Mouse (Mus musculus) layer of hippocampus, adult 9-11 months (tissue): ENCODE measurements around the gene Ercc2.

ENCODE experiments used
- DNase-seq: peaks from one replicate; pipeline ENCODE4 v3.0.0; 2022

The Ercc2 gene

GRCm38 (mm10) chr7:19409753-19410152, 27.9 kb downstream of the Ercc2 start:
- no peak for DNase-seq

DNA sequence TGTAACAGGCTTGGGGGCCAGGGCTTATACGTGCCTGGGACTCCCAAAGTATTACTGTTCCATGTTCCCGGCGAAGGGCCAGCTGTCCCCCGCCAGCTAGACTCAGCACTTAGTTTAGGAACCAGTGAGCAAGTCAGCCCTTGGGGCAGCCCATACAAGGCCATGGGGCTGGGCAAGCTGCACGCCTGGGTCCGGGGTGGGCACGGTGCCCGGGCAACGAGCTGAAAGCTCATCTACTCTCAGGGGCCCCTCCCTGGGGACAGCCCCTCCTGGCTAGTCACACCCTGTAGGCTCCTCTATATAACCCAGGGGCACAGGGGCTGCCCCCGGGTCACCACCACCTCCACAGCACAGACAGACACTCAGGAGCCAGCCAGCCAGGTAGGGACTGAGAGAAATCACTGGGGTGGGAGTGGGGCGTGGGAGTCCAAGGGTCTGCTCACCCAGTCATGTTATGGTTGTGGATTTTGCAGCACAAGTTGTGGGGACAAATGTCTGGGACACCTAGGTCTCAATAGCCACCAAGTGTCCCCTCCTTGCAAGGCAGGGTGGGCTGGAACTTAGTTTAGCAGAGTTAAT, 29.0 kb downstream of the Ercc2 start:
- no peak for DNase-seq

- DNase-seq = no peak
These were observed 30.0 kb downstream of the Ercc2 start for GRCm38 (mm10) chr7:19411783-19412182.

GRCm38 (mm10) chr7:19413525-19413924, 31.7 kb downstream of the Ercc2 start:
- DNase-seq = no peak

DNA sequence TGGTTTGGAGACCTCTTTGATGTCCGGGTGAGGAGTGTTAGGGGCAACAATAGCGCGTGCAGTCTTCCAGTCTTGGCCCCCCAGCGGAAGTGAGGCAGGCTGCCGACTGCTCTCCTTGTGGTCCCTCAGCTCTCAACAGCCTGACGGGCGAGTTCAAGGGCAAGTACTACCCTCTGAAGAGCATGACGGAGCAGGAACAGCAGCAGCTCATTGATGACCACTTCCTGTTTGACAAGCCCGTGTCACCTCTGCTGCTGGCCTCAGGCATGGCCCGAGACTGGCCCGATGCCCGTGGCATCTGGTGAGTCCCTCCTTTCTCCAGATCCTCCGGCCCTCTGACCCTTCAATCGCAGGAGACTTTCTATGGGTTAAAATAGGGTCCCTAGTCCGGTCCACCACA, 34.8 kb downstream of the Ercc2 start:
- no peak for DNase-seq

GRCm38 (mm10) chr7:19420121-19420520, 38.3 kb downstream of the Ercc2 start:
- DNase-seq = no peak

DNA sequence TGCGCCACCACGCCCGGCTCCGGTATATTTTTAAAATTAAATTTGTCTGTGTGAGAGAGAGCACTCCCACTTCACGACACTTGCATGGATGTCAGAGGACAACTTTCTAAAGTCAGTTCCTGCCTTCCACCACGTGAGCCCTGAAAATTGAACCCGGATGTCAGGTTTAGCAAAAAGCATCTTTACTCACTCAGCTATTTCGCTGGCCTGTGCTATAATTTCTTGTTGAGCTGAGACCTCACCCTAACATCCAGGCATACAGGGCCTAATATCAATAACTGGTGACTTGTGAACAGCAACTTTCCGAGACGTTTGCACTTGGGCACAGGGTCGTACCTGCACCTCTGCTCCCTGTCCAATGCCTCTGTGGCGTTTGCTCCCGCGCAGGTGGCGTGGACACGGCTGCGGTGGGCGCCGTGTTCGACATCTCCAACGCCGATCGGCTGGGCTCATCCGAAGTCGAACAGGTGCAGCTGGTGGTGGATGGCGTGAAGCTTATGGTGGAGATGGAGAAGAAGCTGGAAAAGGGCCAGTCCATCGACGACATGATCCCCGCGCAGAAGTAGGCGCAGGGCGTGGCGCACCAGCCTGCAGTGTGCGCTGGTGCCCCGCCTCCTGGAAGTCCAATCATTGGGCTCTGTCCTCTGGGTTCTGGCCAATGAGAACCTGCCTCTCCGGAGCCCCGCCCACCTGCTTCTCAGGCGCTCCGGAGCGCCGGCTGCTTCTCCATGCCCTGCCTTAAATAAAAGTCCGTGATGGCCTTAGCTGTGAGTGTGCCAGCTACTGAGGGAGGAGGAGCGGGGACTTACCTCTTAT, 39.2 kb downstream of the Ercc2 start:
- DNase-seq = peak; percentile 93

- DNase-seq = no peak
These were observed 41.3 kb downstream of the Ercc2 start for GRCm38 (mm10) chr7:19423083-19423482.

- DNase-seq = no peak
These were observed 42.2 kb downstream of the Ercc2 start for GRCm38 (mm10) chr7:19424051-19424450.

DNA sequence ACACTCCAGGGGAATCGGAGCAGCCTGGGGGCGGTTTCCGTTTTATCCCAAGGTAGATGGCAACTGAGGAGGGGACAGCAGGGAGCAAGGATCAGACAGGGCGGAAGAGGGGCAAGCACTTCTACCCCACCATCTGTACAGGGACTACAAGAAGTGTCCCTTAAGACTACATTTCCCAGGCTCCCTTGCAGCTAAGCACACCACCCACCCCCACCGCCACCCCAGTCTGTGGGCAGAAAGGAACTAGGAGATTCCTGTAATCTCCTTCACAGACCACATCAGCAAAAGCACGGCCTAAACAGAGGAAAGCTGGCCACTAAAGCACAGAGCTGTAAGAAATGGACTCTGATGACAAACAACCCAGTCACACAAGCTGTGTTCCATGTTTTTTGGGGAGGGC, 44.5 kb downstream of the Ercc2 start:
- no peak for DNase-seq

DNA sequence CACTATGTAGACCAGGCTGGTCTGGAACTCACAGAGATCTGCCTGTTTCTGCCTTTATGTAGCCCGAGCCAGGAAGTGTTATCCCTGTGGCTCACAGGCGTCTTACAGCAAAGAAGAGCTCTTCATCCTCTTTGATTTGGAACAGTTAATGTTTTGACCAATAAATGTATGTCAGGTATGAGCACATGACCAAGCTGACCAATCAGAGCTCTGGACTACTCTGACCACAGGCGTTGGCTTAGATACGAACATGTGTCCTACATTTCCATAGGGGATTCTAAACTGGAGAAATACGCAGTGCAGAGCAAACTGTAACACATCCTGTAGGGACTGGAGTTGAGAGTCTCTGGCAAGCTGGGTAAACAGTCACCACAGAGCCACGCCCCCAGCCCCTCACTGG, 45.1 kb downstream of the Ercc2 start:
- DNase-seq = no peak

DNA sequence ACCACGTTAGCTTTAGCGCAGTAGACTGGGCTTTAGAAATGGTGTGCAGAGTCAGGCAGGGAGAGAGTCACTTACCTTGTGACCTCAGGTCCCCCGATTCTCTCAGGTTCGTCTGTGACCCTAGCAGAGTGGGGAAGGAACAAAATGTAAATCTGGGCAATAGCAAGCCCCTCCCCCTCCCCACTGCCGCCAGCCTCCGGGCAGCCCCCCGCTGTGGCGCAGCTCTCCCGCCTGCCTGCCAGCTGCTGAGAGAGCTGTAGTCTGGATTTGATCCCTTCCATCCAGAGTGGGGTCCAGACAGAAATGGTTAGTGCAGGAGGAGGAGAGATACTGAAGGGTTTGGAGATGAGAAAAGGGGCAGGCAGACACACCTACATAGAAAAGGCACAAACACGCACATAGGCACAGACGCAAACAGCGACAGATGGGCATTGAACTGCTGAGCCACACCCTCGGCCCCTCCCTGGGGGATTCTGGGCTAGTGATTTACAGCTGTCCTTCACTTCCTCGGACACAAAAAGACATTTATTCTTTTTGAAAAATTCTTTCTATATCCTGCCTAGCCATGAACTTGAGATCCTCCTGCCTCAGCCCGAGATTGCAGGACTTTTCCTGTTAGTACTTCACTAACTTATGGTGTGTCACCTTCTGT, 46.3 kb downstream of the Ercc2 start:
- no peak for DNase-seq

GRCm38 (mm10) chr7:19429726-19430125, 47.9 kb downstream of the Ercc2 start:
- DNase-seq = no peak

- no peak for DNase-seq
These were observed 48.6 kb downstream of the Ercc2 start for GRCm38 (mm10) chr7:19430402-19430801.

DNA sequence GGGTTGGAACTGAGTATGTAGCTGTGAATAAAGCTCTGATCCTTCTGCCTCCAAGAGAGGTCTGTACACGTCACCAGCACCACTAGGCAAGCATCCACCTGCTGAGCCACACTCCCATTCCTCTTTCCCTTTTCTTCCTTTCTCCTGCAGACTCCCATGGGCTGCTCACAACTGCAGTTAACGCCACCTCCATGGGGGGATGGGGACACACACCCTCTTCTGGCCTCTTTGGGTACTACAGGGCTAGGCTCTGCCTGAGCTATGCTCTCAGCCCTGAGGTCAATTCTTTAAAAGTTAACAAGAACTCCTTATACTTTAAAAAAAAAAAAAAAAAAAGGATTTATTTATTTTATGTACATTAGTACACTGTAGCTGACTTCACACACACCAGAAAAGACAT, 50.7 kb downstream of the Ercc2 start:
- DNase-seq = no peak

DNA sequence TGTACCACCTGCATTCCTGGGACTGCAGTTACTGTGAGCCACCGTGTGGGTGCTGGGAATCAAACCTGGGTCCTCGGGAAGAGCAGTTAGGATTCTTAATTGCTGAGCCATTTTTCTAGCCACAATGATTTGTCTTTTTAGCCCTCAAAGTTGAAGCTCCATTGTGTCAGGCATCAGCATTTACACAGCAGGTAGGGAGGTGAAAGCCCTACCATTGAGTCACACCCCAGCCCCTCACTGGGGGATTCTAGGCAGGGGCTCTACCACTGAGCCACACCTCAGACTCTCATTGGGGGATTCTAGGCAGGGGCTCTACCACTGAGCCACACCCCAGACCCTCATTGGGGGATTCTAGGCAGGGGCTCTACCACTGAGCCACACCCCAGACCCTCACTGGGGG, 54.5 kb downstream of the Ercc2 start:
- no peak for DNase-seq

GRCm38 (mm10) chr7:19437048-19437447, 55.2 kb downstream of the Ercc2 start:
- DNase-seq = peak; percentile 85

DNA sequence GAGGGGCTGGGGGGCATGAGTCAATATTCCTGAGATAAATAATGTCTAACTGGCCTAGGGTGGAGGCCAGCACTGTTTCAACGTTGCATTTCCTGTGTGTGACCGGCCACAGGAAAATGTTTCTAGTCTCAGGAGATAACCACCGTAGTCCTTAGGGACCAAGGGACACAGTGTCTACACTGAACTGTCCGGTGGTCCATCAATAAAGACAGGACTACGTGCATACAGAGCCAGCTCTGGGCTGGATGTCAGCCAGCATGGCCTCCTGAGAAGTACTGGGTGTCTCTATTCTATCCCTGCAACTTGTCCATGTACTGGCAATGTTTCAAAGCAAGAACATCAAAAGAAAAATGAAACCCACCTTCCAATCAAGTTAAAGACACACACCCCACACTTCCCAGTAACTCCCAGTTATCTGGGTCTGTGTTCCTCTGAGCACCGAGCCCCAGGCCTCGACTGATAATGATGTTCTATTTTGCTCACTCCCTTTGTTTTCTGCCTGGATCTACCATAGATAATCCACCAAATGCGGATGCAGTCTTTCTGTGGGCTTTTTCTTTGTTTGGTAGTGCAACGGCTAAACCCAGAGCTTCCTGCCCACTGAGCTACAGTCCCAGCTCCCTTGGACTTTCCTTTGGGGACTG, 59.8 kb downstream of the Ercc2 start:
- DNase-seq = no peak

DNA sequence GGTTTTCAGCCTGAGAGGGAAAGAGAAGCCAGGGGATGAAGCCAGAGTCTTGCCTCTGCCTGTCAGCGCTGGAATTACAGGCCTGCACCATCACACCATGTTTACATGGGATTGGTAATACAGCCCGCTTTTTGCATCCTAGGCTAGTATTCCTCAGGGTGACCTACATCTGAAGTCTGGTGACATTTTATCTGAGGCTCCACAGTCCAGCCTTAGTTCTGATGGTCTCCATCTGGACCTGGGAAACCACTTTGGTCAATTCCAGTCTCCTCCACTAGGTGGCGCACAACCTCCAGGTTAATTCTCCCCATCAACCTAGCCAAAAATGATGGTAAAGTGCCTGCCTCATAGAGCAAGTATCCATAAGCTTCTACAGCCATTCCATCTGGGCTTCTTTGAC, 61.5 kb downstream of the Ercc2 start:
- peak; percentile 56 for DNase-seq

DNA sequence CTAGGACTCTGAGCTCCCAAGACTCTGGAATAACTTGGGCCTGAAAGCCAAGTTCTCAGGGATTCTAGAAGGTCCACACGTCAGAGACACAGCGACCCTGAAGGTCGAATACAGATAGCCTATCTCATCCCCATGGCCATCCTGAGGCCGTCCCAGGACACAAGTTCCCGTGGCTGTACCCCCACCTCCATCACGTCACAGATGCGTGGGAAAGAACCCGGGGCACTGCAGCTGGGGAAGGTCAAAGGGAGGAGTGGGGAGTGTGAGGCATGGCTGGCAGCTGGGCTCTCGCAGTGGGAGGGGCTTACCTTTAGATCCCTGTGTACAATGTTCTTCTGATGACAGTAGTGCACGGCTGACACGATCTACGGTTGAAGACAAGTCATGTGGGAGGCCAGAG, 63.0 kb downstream of the Ercc2 start:
- DNase-seq = no peak
